Mouse (Mus musculus) adrenal gland, adult 18-20 months (tissue): Measurements from ENCODE around the gene Chit1. TPM values are rescaled to one million over a fixed set of nuclear protein-coding genes. Genes with fewer than 3 reads are reported as not detected.
A peak's percentile ranks its signal among the peaks of the same experiment; 100 is the strongest.

ENCODE experiments used
- DNase-seq, 2 experiments: peaks; one replicate each; pipeline ENCODE4 v3.0.0; 2021 to 2022; ENCODE audit warnings: low spot score in 2 of 2
- total RNA-seq, 2 experiments: library from RNA; stranded (reverse); gene quantifications; 1 replicate in 1 of 2; 2 replicates in 1 of 2; pipeline ENCODE4 v1.2.3; 2021

The Chit1 gene
- total RNA-seq, 2 experiments from 2014 or later: not detected

GRCm38 (mm10) chr1:134177976-134178375 is 66.9 kb downstream of the Chit1 start:
- no peak for DNase-seq

- no peak for DNase-seq
Observed at GRCm38 (mm10) chr1:134182025-134182424, 71.0 kb downstream of the Chit1 start, which contains the start of gene Chil1. Chil1 (plus strand) TSS chr1:134182176.

- no peak for DNase-seq
Observed at GRCm38 (mm10) chr1:134184089-134184488, 73.0 kb downstream of the Chit1 start.

- no peak for DNase-seq
Observed at GRCm38 (mm10) chr1:134188217-134188616, 77.2 kb downstream of the Chit1 start.

- DNase-seq: no peak
Observed at GRCm38 (mm10) chr1:134188989-134189729, 78.1 kb downstream of the Chit1 start.

- no peak for DNase-seq
Observed at GRCm38 (mm10) chr1:134191192-134191591, 80.2 kb downstream of the Chit1 start.

- no peak for DNase-seq
Observed at GRCm38 (mm10) chr1:134192024-134192423, 81.0 kb downstream of the Chit1 start.

- no peak for DNase-seq
Observed at GRCm38 (mm10) chr1:134193126-134193525, 82.1 kb downstream of the Chit1 start, which contains the start of gene Mybph. Mybph (plus strand) TSS chr1:134193448.

- no peak for DNase-seq
Observed at GRCm38 (mm10) chr1:134193674-134194197, 82.7 kb downstream of the Chit1 start.

- peak in 1 of 2 experiments; percentile 5 for DNase-seq
Observed at GRCm38 (mm10) chr1:134194298-134195022, 83.4 kb downstream of the Chit1 start.

- no peak for DNase-seq
Observed at GRCm38 (mm10) chr1:134195117-134195516, 84.1 kb downstream of the Chit1 start.

GRCm38 (mm10) chr1:134195571-134195970 is 84.5 kb downstream of the Chit1 start:
- no peak for DNase-seq

- peak in 1 of 2 experiments; percentile 9 for DNase-seq
Observed at GRCm38 (mm10) chr1:134195979-134196378, 84.9 kb downstream of the Chit1 start.

- DNase-seq: peak; percentile 80 to 81
Observed at GRCm38 (mm10) chr1:134196386-134196785, 85.3 kb downstream of the Chit1 start.

- DNase-seq: peak in 1 of 2 experiments; percentile 2
Observed at GRCm38 (mm10) chr1:134197325-134197982, 86.4 kb downstream of the Chit1 start.

- DNase-seq: no peak
Observed at GRCm38 (mm10) chr1:134198197-134198995, 87.4 kb downstream of the Chit1 start.

- DNase-seq: no peak
Observed at GRCm38 (mm10) chr1:134200481-134200880, 89.4 kb downstream of the Chit1 start.
